Mouse (Mus musculus) stomach, postnatal 0 days (tissue): ENCODE data around the gene Ippk.
A peak's percentile ranks its signal among the peaks of the same experiment; 100 is the strongest.

Experiments
- CTCF ChIP-seq: IDR thresholded peaks from 2 replicates; pipeline ENCODE4 v1.5.1; 2016; ENCODE audit warnings: antibody characterized with exemption, low read depth, mild to moderate bottlenecking, moderate library complexity
- EP300 ChIP-seq: optimal IDR thresholded peaks from 2 replicates; pipeline ENCODE3; 2016; ENCODE audit warnings: antibody characterized with exemption

DNA sequence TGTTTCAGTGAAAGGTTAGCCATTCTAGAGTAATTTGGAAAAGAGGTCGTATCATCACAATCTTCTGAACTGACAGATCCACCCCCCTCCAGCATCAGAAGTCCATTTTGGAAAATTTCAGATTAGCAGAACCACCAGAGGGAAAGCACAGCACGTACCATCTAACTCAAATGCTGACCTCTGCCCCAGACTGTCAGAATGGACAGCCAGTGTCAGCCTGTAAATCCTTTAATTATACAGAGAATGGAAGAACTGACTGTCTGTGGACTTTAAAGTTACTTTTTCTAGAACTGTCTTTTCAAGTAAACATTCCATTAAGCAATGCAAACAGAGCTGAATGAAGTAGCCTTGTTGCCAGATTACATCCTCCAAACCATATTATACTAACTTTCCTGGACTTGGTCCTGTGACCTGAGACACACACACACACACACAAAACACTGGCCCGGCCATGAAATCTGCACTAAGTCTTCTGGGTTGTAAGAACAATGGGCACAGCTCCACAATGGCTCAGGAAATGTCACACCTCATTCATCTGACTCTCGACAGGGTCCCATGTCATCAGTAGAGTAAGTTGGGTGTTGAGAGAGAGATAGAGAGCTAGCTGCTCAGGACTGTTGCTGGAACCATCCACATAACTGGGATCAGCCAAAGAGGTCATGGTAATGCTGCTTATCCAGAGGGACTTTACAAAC, 51.1 kb downstream of the Ippk start:
- TF ChIP-seq CTCF: peak; percentile 27; the same call in 1 of the 2 replicates
- no peak for TF ChIP-seq EP300
